Mouse (Mus musculus) adipocyte (in vitro differentiated cells): ENCODE data around the gene Grin2d.

Experiments used
- DNase-seq: peaks from one replicate; pipeline ENCODE4 v3.0.0-alpha.2; 2016; ENCODE audit warnings: low spot score

Gene Grin2d

DNA sequence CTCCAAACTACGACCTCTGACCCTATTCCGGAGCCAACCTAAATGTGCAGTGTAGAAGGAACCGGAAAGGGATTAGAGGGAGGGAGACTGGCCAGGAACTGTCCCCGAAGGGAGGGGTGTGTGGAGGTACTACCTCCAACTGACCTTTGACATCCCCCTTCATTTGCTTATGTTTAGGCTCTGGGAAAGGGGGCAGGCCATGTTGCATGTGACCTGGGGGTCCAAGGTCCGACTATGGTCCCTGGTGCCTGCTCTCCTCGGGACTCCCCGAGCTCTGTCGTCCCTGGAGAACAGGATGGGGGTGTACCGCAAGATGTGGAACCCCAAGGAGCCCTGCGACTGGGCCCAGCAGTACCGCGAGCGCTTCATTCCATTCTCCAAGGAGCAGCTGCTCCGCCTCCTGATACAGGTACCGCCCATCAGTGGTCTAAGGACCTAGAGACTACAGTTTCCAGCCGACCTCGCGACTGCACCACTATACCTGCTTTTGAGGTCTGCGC lies 19.1 kb upstream of the Grin2d start:
- DNase-seq: no peak

DNA sequence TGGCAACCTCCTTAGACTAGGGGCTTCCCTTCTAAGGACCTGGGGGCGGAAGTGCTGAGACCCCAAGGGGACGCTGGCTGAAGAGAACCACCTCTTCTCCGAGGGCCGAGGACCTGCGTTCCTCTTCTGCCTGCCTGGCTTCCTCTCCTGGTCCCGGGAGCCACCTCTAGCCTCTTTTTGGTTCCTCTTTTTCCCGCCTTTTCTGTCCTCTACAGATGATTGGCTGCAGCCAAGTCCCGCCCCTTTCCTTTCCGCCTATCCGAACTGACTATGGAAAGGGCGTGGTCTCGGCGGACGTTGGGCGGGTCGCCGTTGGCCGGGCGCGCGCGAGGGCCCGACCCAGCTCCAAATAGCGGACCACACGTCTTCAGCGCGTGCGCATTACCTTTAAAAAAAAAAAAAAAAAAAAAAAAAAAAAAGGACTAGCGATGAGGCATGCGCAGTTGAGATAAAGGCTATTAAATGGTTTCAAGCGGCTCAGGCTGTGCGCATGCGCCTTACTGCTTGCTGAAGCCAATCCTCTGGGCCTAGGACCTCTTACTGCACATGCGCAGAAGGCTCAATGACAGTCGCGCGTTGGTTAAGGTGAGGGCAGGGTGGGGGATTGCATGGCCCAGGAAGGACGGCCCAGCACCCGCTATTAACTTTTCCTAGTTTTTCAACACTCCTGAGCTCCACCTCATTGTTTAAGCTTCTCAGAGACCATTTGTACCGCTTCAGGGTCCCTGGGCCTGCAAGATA lies 18.5 kb upstream of the Grin2d start, which contains the start of the genes Syngr4 and Tmem143:
Gene Syngr4 (minus strand): TSS at position 198 of the 741 bp plus-strand sequence.
Gene Tmem143 (plus strand): TSS at position 425 of the 741 bp plus-strand sequence.
- DNase-seq: peak; percentile 99

DNA sequence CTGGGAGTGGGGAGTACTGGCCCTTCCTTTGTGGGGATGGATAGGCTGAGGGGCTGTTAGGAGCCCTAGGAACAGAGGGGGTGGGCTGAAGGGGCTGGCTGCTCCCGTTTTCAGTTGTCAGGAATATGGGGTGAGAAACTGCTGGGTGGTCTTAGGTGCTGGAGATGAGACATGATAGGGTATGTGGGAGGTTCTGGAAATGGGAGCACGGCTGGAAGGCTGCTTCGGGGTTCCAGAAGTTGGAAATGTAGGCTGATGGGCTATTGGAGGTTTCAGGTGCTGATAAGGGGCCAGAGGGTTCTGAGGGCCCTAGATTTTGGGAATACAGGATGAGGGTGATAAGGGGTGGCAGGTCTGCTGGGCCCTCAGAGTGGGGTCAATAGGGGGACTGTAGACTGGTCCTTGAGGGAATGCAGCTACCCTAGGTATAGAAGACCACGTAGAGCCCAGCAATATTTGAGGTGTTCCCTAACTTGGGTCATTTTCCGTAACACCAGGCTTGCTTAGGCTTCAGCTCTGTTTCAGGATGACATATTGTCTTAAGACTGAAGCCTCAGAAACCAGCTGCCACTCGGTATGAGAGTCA lies 17.8 kb upstream of the Grin2d start:
- DNase-seq: no peak

DNA sequence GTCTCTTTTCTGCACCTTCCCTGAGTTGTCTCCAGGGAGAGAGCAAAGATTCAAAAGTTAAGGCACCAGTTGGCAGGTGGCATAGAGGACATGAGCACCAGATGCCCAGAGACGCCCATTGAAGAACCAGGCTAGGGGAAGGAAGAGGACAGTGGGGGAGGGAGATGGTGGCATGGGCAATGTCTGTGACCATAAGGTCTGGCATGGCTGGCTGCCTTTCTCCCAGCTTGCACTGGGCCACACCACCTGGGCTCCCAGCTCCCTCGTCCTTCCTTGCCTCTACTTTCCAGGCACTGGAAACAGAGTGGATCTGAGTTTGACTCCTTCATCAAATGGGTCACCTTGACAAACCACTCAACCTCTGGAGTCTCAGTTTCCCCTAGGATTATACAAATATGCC lies 14.5 kb upstream of the Grin2d start:
- no peak for DNase-seq

DNA sequence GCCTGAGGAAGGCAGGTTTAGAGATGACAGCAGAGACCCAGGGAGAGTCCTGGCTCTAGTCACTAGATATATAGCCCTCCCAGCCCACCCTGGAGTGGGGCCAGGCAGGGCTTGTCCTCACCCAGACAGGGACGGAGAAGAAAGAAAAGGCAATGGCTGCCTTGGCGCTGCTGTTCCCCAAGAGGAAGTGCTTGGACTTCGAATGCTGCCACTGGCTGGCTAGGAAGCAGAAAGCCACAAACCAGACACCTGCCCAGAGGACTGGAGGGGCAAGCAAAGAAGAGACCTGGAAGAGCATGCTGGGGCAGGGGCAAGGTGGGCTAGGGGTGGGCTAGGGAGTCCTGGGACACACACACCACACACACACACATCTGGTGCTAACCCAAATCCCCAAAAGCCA lies 9.1 kb upstream of the Grin2d start:
- no peak for DNase-seq

DNA sequence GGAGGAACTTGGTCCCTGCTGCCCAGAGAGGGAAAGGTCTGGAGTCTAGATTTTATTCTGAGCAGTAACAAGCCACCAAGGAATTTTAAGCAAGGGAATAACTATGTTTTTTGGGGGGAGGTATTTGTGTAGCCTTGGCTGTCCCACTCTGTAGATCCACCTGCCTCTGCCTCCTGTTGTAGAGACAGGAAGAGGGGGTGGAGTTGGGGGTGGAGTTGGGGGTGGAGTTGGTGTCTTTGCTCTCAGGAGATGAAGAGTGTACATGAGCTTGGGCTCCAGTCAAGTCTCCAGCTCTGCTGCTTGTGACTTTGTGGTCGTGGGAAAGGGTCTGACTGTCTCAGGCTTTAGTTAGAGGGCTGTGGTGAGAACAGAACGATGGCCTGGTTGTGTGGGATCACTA lies 2.8 kb upstream of the Grin2d start:
- DNase-seq: no peak

DNA sequence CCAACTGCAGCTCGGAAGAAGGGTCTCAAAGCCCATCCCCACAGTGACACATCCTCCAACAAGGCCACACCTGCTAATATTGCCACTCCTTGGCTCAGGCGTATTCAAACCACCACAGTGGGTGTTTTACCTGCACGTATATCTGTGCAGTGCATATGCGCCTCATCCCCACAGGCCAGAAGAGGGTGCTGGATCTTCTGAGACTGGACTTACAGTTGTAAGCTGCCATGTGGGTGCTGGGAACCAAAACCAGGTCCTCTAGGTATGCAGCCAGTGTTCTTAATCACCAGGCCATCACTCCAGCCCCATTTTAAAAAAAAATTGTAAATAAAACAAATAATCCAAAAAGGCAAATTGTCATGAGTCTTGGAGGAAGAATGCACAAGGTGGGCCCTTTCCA lies 2.4 kb upstream of the Grin2d start:
- DNase-seq: no peak

DNA sequence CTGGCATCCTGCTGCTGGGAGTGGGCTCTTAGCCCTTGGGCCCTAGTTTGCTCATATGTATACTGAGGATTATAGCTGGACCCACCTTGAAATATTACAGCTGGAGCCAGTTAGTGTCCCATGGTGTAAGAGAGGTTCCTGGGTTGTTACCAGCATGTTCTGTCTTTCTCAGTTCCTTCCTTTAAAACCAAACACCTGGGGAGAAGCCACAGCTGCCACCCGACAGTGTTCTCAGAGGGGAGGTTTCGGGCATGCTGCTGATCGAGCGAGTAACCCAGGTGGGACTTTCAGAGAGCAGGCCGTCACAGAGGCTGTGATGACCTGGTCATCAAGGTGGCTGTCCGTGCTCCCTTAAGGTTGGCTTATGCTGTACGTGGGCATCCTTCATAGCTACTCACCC lies 1.3 kb downstream of the Grin2d start:
- DNase-seq: no peak

DNA sequence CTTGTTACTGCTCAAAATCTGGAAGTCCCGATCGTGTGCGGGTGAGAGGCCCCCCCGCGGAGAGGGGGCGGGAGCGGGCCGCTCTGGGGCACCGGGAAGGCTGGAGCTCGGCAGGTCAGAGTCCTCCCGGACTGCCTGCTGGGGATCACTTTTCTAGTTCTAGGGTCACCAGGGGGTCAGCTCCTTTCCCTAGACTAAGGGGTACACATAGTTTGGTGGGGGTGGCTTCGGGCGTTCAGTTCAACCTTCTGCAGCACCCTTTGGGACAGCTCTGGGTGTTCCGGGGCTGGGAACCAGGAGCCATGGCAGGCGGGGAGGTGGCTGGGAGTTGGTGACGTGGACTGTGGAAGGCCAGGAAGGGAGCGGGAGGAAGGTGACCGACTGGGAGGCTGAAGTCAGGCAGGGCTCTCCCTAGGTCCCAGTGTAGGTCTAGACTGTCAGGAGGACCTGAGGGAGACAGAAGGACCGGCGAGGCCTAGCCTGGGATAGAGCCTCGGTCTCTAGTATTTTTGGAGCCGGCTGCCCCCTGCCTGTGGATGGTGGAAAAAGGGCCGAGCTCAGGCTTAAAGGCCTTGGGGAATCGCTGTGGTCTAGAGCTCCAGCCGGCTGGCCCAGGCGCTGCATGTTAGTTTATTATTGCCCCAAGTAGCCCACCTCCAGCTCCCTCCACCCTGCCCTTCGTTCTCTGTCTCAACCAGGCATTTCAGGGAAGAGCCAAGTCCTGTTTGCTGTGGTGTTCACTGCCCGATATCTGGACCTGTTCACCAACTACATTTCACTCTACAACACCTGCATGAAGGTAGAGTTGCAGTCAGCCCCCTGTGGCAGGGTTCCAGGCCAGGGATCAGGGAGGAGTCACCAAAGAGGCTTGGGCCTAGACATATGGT lies 4.9 kb downstream of the Grin2d start:
- peak; percentile 50 for DNase-seq

DNA sequence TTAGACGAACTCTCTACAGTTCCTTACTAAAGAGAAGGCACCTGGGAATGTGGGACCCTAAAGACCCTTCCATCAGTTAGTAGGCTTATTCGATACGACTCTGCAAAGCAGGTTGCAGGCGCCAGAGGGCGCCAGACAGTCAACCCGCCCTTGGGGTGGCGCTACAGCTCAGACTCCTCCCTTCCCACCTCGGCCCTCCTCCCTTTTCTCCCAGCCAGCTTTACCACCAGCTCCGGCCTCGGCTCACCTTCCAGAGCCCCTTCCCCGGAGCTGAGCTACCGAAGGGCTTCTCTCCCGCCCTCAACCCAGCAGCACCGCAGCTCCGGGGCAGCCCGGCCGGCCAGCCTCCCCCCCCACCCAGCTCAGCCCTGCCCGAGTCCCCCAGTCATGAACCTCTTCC lies 5.6 kb downstream of the Grin2d start, which contains the start of gene Kdelr1:
Gene Kdelr1 (plus strand): TSS at position 149 of the 400 bp plus-strand sequence.
- peak; percentile 83 for DNase-seq

DNA sequence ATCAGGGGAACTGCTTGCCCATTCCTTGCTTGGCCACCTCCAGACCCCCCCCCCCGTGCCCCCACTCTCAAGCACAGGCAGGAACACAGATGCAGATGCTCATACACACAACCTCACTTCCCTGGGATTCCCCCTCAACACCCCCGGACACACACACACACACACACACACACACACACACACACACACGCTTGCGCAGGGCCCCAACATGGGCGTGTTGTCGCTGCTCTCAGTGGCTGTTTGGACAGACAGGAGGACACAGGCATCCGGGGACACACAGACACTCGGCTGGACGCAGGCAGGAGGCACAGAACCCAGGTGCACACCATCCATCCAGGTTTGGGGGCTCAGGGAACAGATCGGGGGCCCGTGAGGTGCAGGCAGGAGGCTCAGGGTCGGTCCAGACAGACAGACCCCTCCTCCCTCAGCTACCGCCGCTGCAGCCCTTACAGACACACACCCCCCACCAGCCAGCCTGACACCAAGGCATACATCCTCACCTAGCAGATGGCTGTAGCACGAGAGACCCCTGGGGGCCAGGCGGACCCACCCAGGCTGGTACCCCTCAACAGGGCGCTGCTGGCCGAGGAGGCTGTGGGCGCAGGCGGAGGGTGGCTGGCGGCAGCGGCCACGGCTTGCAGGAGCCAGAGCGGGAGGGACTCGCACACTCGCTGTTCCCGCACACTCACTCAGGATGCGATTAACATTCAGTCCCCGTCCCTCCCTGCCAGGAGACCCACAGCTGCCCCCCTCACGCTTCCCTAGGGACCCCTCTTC lies 7.7 kb downstream of the Grin2d start:
- DNase-seq: no peak

DNA sequence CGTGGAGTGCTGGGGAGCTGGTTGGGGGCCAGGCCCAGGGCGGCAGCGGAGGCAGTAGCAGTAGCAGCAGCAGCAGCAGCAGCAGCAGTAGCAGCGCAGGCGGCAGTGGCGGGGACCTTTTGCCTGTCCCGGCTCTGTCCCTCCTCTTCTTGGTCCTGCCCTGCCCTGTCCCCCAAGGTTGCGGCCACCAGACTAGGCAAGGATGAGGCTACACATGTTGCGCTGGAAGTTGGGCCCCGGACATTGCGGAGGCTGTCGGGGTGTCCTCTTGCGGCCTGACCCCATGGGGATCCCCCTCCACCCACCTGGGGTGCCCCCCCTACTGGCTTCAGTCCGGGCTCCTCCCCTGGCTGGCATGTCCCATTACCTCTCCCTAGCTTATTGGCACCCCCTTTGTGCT lies 8.4 kb downstream of the Grin2d start:
- DNase-seq: no peak

DNA sequence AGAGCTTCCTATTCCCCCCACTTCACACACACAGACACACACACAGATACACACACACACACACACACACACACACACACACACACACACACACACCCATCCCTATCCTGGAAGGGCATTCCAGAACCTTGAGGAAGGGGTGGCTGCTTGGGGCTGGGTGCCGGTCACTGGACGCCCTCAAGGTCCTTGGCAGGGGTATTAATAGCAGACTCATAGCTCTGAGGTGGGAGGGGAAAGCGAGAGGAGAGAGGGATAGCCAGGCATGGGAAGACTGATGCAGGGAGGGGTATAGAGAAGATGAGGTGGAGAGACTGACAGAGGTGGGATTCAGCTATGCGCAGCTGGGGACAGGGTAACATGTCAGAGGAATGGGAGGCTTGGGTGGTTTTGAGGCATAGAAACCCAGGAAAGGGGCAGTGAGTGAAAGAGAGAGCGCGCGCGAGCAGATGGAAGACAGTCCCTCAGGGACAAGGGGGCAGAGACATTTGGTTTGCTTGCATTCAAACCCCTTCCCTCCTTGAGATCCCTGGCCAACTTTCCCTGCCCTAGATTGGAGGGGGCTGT lies 9.0 kb downstream of the Grin2d start:
- no peak for DNase-seq

DNA sequence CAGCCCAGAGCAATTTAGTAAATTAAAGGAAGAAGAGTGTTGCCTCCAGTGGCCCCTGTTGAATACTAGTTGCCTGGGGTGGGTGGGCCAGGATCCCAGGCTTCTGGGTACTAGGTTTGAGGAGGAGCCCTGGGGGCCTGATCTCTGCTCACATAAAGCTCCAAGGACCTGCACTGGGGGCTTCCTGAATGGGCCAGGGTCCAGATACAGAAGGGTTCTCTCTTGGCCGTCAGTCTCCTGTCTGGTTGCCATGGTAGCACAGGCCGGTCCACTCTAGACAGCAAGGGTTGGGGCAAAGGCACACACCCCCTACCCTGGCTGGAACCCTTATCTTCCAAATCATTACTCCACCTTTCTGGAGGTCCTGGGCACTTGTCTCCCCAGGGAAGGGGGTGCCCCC lies 10.3 kb downstream of the Grin2d start:
- DNase-seq: no peak

DNA sequence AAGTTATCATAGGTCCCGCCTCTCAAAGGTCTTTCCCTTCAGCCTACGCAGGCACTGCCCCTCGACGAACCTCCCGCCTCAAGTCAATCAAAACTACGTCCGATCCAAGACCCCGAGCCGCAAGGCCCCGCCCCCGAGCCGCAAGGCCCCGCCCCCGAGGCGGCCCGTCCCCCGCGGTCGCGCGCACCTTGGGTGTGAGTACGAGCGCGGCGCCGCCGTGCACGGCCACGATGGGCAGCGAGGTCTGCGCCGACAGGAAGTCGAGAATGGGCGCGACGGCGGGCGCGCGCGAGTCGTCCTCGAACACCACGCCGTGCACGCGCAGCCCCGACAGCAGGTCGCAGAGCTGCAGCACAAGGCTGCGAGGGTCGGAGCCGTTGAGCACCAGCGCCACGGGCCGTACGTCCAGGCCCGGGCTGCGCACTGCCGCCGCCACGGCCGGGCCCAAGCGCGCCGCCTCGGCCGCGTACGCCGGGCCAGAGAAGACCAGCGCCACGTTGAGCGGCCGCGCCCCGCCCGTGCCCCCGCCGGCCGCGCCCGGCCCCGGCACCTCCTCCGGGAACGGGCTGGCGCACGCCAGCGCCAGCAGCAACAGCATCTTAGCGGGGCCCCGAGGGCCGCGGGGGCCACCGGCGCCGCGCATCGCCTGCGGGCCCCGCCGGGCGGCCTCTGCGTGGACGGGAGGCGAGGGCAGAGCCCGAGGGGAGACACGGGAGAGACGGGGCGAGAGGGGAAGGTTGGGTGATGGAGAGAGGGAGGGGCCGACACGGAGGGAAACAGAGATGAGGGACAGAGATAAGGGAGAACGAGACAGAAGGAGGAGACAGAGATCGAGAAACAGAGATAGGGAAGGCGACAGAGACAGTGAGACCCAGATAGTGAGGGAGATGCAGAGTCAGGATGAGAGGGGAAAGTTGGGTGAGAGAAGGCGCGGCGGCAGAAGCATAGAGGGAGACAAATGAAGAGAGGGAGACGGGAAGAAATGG lies 12.0 kb downstream of the Grin2d start:
- DNase-seq: peak; percentile 57

DNA sequence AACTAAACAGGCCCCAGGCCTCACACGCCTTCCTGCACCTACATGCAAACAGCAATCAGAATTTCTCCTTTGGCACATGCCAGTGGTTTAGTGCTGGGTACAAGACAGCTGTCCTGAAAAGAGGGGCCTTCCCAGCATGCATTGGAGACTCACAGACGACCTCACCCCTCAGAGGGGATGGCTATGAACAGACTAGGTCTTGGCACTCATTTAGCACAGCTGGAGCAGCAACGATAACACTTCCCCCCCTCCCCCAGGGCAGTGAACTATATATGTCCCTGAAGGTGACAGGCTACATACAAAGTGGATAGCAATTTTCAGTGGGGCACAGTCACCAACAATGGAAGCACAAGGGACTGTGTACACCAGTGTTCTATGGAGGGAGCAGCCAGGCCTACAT lies 13.7 kb downstream of the Grin2d start:
- no peak for DNase-seq

DNA sequence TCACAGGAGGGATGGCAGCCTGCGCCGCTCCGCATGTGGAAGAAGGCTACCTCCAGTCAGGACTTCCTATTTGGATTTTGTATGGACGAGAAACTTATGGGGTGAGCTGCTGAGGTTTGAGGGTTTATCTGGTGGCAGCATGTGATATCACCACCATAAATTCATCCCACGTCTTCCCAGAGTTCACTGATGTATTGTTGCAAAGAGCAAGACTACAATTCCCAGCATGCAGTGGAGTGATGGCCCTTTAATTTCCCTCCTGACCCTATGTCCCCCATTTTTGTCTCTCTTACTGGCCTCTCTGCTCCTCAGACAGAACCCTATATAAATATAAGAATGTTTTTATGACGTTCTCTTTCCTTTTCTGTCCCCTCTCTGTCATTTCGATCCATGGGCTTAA lies 15.4 kb downstream of the Grin2d start:
- DNase-seq: no peak

DNA sequence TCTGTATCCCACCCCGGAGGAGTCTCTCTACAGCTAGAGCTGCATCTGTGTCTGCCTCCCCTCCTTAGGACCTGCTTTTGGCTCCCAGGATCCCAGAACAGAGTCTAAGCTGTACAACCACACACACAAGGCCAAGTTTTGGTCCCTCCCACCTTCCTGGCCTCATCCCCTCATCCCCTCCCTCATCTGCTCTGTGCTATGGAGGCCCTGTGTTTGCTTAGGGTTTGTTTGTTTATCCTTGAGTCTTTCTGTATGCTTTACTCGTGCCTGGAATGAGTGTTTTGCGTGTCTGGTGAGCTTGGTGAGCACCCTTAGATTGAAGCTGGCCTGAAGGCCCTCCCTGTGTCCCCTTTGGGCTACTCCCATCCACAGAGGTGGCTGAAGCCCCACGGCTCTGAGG lies 19.2 kb downstream of the Grin2d start:
- DNase-seq: no peak

DNA sequence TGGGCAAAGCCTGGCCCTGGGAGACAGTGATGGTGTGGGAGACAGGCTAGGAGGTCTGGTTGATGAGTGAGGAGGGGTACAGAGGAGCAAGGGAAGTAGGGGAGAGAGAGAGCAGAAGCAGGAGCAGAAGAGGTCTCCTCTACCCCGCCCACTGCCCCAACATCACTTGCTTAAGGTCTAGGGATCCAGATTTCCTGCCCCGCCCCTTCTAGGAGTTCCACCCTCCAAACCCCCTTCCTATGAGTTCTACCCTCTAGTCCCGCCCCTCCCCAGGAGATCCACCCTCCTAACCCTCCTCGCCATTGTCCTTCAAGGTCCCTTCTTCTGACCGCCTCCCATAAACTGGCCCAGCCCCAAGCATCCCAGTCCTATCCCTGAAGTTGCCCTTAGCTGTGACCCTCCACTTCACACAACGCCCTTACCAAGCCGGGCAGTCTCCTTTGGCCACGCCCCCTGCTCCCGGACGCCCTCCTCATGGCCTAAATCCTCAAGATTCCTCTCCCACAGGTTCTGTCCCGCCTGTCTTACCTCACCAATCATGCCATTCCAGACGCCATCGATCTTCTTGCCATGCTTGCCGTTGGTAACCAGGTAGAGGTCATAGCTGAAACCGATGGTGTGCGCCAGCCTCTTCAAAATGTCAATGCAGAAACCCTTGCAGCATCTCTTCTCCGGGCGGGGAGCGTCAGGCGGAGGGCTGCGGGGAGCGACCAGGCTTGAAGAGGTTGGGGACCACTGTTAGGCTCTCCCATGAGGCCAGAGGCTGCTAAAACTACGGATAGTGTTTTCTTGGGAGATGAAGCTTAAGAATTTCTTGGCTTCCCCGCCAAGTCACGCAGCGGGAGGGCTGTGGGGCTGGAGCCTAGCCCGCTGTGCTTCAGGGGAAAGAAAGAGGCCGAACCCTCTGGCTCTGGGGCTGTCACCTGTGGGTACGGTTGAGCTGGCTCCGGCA lies 21.0 kb downstream of the Grin2d start:
- DNase-seq: no peak
